Mouse (Mus musculus): ENCODE results near the gene Magi2. TPM values are rescaled to one million over a fixed set of nuclear protein-coding genes. Genes with fewer than 3 reads are reported as not detected.

The Magi2 gene
- polyA plus RNA-seq, 1 experiment, result 0.79 TPM

DNA sequence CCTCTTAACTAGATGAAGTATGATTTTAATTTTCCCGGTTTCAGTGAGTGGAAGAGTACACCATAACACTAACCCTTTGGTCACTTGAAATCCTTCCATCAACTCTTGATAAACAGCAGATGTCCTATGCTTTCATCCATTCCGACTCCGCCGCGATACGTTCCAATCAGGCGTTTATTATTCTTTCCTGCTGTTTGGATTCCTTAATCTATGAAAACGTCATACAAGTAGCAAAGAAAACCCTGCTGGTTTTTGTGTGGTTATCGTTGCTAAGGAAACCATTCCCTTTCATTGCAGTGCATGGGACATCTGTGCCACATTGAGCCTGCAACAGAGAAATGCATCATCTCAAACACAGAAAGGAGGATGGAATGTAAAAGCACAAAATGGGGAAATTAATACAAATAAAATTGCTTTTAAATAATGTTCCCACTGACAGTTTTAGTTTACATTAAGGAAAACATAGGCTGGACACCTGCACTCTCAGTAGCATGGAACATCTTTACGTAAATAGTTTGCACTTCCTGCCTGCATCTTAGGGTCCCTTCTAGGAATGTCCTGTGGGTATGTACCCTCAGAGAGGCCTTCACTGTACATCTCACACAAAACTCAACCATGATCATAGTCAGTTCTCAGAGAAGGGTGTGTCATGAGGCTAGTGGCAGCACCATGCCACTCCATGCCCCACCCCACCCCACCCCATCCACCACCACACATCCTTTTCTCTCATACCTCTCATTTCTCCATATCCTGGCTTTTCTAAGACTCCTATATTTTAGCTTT is 914.0 kb downstream of the Magi2 start:
- 81% methylated on average over 10 of the region's 10 CpGs for WGBS

DNA sequence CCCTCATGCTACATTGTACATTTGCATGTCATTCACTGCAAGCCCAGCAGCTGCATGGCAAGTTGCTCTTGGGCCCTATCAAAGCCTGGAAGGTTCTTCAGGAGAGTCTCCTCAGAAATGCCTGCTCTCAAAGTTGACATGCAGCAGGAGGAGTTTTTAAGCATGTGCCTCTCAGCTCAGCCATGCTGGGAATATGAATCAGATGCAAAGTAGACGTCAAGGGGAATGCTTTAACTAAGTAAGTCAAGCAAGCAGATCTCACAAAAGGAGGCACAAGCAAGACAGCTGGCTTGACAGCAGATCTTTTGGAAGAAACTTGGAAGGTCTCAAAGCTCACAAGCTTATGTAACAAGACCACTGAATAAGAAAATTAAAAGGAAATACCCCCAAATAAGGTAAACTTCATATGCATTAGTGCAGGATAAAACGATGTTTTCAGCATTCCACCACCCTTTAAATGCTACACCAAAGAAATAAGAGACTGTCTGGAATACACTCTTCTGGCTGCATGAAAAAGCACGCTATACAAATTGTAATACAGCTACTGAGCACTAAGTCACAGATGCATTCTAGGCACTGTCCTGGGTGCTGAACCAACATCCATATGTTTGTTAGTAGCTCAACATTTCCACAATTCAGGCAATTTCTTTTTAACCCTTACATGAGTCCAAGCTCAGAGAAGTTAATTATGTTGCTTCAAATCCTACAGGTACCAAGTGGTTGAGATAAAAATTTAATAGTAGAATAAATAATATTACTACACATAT is 926.7 kb downstream of the Magi2 start:
- H3K27ac ChIP-seq (ENCODE audit: insufficient read depth, low read length), result no peak overlapping the region
- WGBS, result 52% methylated on average over 3 of the region's 3 CpGs
- H3K27me3 ChIP-seq (ENCODE audit: control insufficient read depth, insufficient read depth, low read length), result no peaks in the 10 kb centered on the region
- DNase-seq (ENCODE audit: low read depth in 1 of 2, low spot score in 2 of 2), result no peak
- no peak overlapping the region for H3K4me3 ChIP-seq (ENCODE audit: extremely low read depth, insufficient read depth, insufficient read length)
- H3K4me1 ChIP-seq (ENCODE audit: control insufficient read depth, insufficient read depth, insufficient read length), result no peaks in the 10 kb centered on the region
- no peaks in the 10 kb centered on the region for H3K36me3 ChIP-seq (ENCODE audit: control insufficient read depth, insufficient read depth, low read length)
- TF ChIP-seq POLR2A (IDR thresholded peaks at IDR 0.05; ENCODE audit: low read depth, low read length) (no peak), CTCF (IDR thresholded peaks at IDR 0.05; ENCODE audit: extremely low read depth, insufficient read depth, insufficient read length, insufficient replicate concordance) (no peak)

More for the DNA sequence above, 914.0 kb downstream of the Magi2 start:
- no peak for TF ChIP-seq POLR2A (IDR thresholded peaks at IDR 0.05; ENCODE audit: low read depth, low read length)
- no peak for TF ChIP-seq CTCF (IDR thresholded peaks at IDR 0.05; ENCODE audit: extremely low read depth, insufficient read depth, insufficient read length, insufficient replicate concordance)
- H3K27me3 ChIP-seq (ENCODE audit: control insufficient read depth, insufficient read depth, low read length), result no peaks in the 10 kb centered on the region
- no peak overlapping the region for H3K4me3 ChIP-seq (ENCODE audit: extremely low read depth, insufficient read depth, insufficient read length)
- H3K27ac ChIP-seq (ENCODE audit: insufficient read depth, low read length), result no peak overlapping the region
- no peaks in the 10 kb centered on the region for H3K36me3 ChIP-seq (ENCODE audit: control insufficient read depth, insufficient read depth, low read length)
- H3K4me1 ChIP-seq (ENCODE audit: control insufficient read depth, insufficient read depth, insufficient read length), result no peaks in the 10 kb centered on the region
- DNase-seq (ENCODE audit: low read depth in 1 of 2, low spot score in 2 of 2), result no peak

DNA sequence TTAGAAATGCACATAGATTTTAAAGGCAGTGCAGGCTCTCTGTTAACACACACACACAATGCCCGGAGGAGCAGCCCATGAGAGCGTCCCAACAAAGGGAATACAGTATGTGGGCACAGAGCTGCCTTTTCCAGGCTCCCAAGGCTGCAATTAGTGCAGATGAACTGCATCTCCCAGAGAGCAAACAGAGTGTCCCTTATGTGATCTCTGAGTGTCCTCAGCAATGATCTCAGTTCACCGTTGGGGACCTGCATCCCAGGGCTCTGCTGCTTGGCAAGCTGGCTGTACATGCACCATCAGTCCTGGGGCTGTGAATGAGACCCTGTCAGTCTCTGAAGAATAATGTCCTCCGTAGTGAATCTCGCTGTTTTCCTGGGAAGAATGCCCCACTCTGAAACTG is 969.9 kb downstream of the Magi2 start:
- Histone ChIP-seq H3K27ac (ENCODE audit: insufficient read depth, low read length) (no peak overlapping the region), H3K27me3 (ENCODE audit: control insufficient read depth, insufficient read depth, low read length) (no peaks in the 10 kb centered on the region), H3K4me3 (ENCODE audit: extremely low read depth, insufficient read depth, insufficient read length) (no peak overlapping the region), H3K36me3 (ENCODE audit: control insufficient read depth, insufficient read depth, low read length) (no peaks in the 10 kb centered on the region), H3K4me1 (ENCODE audit: control insufficient read depth, insufficient read depth, insufficient read length) (no peaks in the 10 kb centered on the region)
- 54% methylated on average over 5 of the region's 5 CpGs for WGBS
- TF ChIP-seq POLR2A (IDR thresholded peaks at IDR 0.05; ENCODE audit: low read depth, low read length) (no peak), CTCF (IDR thresholded peaks at IDR 0.05; ENCODE audit: extremely low read depth, insufficient read depth, insufficient read length, insufficient replicate concordance) (no peak)
- DNase-seq (ENCODE audit: low read depth in 1 of 2, low spot score in 2 of 2), result no peak

DNA sequence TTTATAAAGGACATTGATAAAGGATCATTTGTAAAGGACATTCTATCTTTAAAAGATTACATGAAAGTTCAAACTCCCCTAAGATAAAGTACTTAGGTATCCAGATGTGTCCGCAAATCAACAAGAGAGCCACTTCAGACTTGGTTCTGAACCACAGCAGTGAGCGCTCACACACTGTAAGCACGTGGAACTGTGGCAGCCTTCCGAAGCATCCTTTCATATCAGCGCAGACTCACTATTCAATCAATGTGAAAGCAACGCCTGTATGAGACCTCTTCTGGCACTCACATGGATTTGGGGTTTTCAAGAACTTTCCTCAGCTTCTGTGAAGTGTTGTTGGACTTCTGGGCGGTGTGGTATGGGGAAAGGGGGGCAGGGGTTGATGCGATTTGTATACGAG is 970.6 kb downstream of the Magi2 start:
- TF ChIP-seq CTCF (IDR thresholded peaks at IDR 0.05; ENCODE audit: extremely low read depth, insufficient read depth, insufficient read length, insufficient replicate concordance) (no peak), POLR2A (IDR thresholded peaks at IDR 0.05; ENCODE audit: low read depth, low read length) (no peak)
- no peaks in the 10 kb centered on the region for H3K36me3 ChIP-seq (ENCODE audit: control insufficient read depth, insufficient read depth, low read length)
- no peak for DNase-seq (ENCODE audit: low read depth in 1 of 2, low spot score in 2 of 2)
- H3K27ac ChIP-seq (ENCODE audit: insufficient read depth, low read length), result no peak overlapping the region
- no peaks in the 10 kb centered on the region for H3K27me3 ChIP-seq (ENCODE audit: control insufficient read depth, insufficient read depth, low read length)
- H3K4me1 ChIP-seq (ENCODE audit: control insufficient read depth, insufficient read depth, insufficient read length), result no peaks in the 10 kb centered on the region
- no peak overlapping the region for H3K4me3 ChIP-seq (ENCODE audit: extremely low read depth, insufficient read depth, insufficient read length)
- 85% methylated on average over 9 of the region's 9 CpGs for WGBS

DNA sequence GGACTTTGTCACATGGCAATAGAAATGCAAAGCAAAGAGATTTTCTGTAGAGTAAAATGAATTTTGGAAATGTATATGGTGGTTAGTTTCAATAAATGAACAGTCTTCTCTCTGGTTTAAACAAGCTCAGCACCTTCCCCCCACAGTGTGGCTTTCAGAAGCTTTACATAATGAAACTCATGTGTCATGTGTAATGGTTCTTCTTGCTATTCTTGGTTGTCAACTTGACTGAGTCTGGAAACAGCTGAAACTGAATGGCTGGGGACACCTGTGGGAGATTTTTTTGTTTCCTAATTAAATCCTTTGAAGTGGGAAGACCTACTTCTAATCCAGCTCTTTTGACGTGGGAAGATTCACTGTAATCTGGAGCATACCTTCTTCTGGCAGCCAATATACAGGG is 974.5 kb downstream of the Magi2 start:
- TF ChIP-seq POLR2A (IDR thresholded peaks at IDR 0.05; ENCODE audit: low read depth, low read length) (no peak), CTCF (IDR thresholded peaks at IDR 0.05; ENCODE audit: extremely low read depth, insufficient read depth, insufficient read length, insufficient replicate concordance) (no peak)
- DNase-seq (ENCODE audit: low read depth in 1 of 2, low spot score in 2 of 2), result no peak
- H3K27ac ChIP-seq (ENCODE audit: insufficient read depth, low read length), result no peak overlapping the region
- no peak overlapping the region for H3K4me3 ChIP-seq (ENCODE audit: extremely low read depth, insufficient read depth, insufficient read length)
- H3K36me3 ChIP-seq (ENCODE audit: control insufficient read depth, insufficient read depth, low read length), result no peaks in the 10 kb centered on the region
- WGBS, result 65% methylated on average over 1 of the region's 1 CpGs
- H3K4me1 ChIP-seq (ENCODE audit: control insufficient read depth, insufficient read depth, insufficient read length), result no peaks in the 10 kb centered on the region
- no peaks in the 10 kb centered on the region for H3K27me3 ChIP-seq (ENCODE audit: control insufficient read depth, insufficient read depth, low read length)

DNA sequence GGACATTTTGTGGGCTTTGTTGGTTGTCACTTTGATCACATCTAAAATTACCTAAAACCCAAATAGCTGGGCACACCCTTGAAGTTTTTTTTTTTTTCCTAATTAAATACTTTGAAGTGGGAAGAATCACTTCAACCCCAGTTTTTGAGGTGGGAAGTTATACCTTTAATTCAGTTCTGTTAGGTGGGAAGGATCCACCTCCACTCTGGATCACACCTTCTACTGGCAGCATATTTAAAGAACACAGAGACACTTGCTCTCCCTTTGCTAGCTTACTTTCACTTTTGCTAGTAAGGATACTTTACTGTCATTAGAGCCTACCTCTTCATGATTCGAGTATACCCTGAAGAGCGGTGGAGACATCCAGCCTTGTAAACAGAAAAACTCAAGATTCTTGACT is 981.3 kb downstream of the Magi2 start:
- TF ChIP-seq POLR2A (IDR thresholded peaks at IDR 0.05; ENCODE audit: low read depth, low read length) (no peak), CTCF (IDR thresholded peaks at IDR 0.05; ENCODE audit: extremely low read depth, insufficient read depth, insufficient read length, insufficient replicate concordance) (no peak)
- H3K4me1 ChIP-seq (ENCODE audit: control insufficient read depth, insufficient read depth, insufficient read length), result no peaks in the 10 kb centered on the region
- H3K36me3 ChIP-seq (ENCODE audit: control insufficient read depth, insufficient read depth, low read length), result no peaks in the 10 kb centered on the region
- H3K4me3 ChIP-seq (ENCODE audit: extremely low read depth, insufficient read depth, insufficient read length), result no peak overlapping the region
- H3K27me3 ChIP-seq (ENCODE audit: control insufficient read depth, insufficient read depth, low read length), result no peaks in the 10 kb centered on the region
- H3K27ac ChIP-seq (ENCODE audit: insufficient read depth, low read length), result no peak overlapping the region
- no peak for DNase-seq (ENCODE audit: low read depth in 1 of 2, low spot score in 2 of 2)
- WGBS, result 96% methylated on average over 2 of the region's 2 CpGs

DNA sequence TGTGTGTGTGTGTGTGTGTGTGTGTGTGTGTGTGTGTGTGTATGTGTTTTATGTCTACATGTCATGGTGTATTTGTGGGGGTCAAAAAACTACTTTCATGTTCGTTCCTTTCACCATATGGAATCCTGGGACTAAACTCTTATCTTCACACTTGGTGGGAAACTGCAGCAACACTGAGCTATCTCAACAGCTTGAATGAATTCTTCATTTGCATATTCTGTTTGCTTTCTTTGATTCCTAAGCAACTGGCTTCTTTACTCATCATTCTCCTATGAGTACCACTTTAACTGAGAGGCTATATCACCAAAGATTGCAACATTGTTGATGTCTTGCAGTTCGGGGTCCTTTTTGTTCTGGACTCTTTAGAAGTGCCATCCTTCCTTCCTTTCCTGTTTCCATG is 986.5 kb downstream of the Magi2 start:
- Histone ChIP-seq H3K4me1 (ENCODE audit: control insufficient read depth, insufficient read depth, insufficient read length) (no peaks in the 10 kb centered on the region), H3K27me3 (ENCODE audit: control insufficient read depth, insufficient read depth, low read length) (no peaks in the 10 kb centered on the region), H3K4me3 (ENCODE audit: extremely low read depth, insufficient read depth, insufficient read length) (no peak overlapping the region), H3K36me3 (ENCODE audit: control insufficient read depth, insufficient read depth, low read length) (no peaks in the 10 kb centered on the region), H3K27ac (ENCODE audit: insufficient read depth, low read length) (no peak overlapping the region)
- DNase-seq (ENCODE audit: low read depth in 1 of 2, low spot score in 2 of 2), result no peak
- TF ChIP-seq POLR2A (IDR thresholded peaks at IDR 0.05; ENCODE audit: low read depth, low read length), result no peak
- TF ChIP-seq CTCF (IDR thresholded peaks at IDR 0.05; ENCODE audit: extremely low read depth, insufficient read depth, insufficient read length, insufficient replicate concordance), result no peak
- 56% methylated on average over 2 of the region's 2 CpGs for WGBS
